Mouse (Mus musculus): ENCODE measurements around the gene Alb.

The Alb gene

DNA sequence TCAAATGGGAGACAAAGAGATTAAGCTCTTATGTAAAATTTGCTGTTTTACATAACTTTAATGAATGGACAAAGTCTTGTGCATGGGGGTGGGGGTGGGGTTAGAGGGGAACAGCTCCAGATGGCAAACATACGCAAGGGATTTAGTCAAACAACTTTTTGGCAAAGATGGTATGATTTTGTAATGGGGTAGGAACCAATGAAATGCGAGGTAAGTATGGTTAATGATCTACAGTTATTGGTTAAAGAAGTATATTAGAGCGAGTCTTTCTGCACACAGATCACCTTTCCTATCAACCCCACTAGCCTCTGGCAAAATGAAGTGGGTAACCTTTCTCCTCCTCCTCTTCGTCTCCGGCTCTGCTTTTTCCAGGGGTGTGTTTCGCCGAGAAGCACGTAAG, at the start of gene Alb:
Alb (plus strand) TSS at position 279 of the 400 bp plus-strand sequence.
- DNase-seq (ENCODE audit: low spot score) = no peak

DNA sequence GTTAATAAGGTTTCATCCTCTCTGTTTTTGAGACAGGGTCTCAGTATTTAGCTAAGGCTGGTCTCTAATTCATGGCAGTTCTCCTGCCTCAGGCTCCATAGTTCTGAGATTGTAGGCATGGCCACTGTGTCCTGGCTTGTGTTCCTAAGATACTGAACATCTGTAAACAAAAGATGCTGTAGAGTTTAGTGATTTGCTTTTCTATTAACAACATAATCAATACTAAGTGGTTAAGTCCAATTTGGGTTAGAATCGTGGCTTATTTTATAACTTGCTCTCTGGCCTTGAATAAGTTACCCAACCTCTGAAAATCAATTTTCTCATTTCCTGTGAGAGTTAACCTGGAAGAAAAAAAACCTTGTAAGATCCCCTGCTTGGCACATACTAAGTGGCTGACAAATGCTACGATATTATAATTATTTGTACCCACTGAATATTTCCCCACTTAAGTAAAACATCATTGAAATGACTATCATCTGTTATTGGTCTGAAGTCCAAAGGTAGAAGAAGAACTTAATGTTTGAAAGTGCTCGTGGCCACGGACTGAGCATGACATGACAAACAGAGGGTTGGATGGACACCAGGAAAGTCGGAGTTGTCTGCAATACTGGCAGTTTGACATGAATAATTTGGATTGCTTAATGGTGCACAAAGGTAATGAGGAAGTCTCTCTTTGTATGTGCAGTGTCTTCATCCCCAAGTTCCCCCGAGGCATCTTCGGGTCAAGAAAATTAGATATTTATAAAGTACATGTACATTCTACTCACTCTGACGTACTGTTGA, 46.4 kb upstream of the Alb start:
- DNase-seq (ENCODE audit: low spot score) = no peak

DNA sequence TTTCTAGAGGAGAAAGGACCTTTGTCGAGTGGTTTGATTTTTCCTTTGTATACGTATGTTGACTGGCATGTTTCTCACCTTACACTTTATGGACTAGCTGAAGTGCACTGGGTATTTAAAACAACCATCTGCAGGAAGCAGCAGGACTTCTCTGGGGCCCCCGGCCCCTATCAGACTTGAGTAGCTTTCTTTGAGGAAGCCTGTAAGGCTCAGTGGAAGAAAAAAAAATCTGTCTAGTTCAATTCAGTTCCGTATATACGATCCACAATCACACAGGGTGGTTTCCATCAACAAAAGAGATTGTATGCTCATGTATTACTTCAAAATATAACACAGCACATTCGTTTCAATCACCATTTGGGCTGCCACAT, 45.8 kb upstream of the Alb start:
- no peak for DNase-seq (ENCODE audit: low spot score)

DNA sequence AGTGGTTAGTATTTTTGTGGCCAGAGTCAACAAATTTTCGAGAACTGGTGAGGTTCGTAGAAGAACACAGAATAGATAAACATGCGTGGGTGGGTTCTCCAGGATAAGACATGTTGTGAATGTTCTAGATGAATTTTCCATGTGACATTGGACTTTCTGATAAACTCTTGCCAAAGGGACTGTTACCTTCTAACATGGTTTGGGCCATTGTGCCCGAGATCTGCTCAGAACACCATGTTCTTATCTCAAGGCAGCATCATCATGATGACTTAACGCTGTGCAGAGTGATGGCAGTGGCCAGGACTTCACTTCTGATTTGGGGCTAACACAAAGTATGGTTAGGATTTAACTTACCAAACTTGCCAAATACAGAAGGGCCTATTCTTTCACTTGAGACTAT, 36.1 kb upstream of the Alb start:
- DNase-seq (ENCODE audit: low spot score) = no peak

DNA sequence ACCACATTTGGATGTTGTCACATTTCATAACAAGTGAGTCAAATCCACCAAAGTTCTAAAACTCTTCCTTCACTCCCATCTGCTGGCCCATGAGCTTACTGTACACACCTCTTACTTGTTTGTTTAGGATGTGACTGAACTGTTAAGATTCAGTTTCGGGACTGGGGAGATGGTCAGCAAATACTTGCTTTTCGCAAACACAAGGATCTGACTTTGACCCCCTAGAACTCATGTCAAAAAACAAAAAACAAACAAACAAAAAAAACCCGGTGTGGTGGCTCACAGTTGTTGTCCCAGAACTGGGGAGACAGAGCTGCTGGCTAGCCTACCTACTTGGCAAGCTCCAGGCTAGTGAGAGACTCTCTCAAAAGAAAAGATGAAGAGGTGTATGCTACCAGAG, 35.5 kb upstream of the Alb start:
- DNase-seq (ENCODE audit: low spot score) = no peak

DNA sequence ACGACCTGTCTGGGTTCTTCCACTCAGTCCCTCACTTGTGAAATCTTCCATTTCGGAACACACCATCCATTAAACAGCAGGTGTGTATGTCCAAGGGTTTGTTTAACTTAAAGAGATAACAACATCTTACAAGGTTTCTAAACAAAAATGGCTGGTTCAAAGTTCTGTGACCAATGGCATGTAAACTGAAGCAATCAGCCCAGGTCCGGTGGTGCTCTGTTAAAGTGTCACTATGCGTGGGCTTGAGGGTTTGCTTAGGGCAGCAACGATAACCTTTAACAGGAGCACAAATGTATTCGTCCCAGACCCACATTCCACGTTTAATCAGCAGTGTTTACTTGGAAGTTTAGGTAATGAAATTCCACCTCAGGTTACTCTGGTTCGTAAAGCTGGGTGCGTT, 29.6 kb upstream of the Alb start:
- DNase-seq (ENCODE audit: low spot score) = no peak

DNA sequence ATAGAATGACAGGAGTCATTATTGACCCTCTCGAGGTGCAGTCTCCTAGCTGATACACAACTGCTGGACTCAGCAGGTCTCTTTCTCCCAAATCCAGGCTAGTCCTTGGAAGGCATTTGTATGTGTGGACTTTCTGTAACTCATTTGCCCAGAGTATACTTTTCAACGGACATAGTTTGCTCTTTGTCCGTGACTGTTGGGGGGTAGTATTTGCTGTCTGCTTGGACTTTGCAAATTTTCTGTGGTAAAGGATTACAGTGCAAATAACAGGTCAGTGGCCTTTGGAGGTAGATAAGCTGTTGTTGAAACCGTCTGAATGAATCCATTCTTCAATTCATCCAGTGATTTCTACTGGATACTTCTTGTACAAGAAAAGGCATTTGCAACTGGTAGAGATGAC, 21.5 kb upstream of the Alb start:
- no peak for DNase-seq (ENCODE audit: low spot score)

DNA sequence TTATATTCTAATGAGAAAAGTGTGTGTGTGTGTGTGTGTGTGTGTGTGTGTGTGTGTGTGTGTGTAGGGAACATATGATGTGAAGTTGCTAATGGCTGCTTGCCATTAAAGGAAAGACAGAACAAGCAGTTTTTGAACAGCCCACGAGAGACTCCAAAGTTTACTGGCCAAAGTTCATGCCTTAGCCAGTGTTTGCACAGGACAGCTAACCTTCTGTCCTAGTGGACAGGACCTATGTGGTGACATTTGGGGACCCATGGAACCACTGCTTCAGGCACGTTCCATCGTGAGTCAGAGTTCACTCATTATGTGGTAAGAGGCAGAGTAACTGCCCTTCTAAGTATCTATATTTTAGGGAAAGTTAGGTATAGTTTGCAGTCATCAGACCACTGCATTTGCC, 13.1 kb upstream of the Alb start:
- no peak for DNase-seq (ENCODE audit: low spot score)

DNA sequence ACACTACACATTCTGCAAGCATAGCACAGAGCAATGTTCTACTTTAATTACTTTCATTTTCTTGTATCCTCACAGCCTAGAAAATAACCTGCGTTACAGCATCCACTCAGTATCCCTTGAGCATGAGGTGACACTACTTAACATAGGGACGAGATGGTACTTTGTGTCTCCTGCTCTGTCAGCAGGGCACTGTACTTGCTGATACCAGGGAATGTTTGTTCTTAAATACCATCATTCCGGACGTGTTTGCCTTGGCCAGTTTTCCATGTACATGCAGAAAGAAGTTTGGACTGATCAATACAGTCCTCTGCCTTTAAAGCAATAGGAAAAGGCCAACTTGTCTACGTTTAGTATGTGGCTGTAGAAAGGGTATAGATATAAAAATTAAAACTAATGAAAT, 10.7 kb upstream of the Alb start:
- DNase-seq (ENCODE audit: low spot score) = no peak

DNA sequence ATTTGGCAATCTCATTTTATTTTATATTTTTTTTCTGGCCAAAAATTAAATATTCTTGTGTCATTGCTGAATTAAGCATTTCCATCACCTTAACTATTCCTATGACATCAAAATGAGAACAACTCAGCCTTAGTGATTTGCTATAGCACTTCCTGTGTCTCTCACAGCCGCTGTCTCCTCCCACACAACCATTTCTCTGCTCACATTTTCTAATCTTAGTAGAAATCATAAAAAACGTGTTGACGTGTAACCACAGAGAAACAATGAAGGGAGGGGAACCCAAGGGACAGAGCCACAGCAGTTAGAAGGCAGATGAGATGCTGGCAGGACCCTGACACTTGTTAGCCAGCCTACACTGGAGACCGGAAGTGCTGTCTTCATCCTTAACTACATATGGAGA, 8.0 kb upstream of the Alb start:
- DNase-seq (ENCODE audit: low spot score) = no peak

DNA sequence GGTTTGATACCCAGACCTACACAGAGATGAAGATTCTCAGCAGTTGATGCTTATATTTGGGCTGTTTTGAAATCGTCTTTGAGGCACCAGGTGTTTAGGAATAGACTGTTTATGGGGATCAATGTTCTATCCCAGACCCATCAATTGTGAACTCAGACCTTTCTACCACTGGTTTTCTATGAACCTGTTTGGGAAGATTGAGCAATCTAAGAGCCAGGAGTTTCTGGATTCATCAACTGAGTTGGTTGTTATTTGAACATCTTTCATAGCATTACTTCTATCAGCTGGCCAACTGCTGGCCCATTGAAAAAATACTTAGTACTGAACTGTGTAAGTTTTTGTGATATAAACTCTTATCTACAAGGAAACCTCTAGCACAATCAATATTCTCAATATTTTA, 3.5 kb upstream of the Alb start:
- no peak for DNase-seq (ENCODE audit: low spot score)

DNA sequence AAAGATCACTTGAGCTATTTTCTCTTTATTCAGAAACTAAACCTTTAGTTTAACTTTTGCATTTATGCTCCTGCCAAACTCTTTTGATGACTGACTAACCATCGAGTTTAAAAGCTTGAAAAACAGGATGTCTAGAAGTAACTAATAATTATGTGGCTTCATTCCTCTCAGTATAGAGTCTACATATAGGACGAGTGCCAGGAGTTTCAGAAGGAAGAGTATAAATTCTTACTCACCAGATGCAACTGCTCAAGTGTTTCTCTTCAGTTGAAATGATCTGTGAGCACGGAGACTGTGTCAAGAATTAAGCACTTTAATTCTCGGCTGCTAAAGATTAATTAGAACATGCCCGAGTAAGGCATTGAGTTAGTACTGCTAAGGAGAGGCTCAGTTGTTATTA, 2.0 kb upstream of the Alb start:
- no peak for DNase-seq (ENCODE audit: low spot score)

DNA sequence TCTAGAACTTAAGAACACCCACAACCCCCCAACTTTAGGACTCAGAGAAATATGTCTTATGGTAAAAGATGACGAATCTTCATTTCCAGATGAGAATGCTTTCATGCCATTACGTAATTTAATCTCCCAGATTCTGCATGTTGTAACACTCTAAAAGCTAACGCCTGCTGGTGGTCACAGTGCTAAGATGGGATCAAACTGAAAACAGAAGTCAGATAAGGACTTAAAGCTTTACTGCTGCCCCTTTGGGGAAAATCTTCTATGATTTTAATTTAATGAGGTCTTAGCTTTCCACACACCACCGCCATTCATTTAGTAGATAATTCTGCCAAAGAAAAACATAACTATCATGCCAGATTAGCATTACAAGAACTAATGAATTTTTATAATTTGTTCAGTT, 6.1 kb downstream of the Alb start:
- DNase-seq (ENCODE audit: low spot score) = no peak

DNA sequence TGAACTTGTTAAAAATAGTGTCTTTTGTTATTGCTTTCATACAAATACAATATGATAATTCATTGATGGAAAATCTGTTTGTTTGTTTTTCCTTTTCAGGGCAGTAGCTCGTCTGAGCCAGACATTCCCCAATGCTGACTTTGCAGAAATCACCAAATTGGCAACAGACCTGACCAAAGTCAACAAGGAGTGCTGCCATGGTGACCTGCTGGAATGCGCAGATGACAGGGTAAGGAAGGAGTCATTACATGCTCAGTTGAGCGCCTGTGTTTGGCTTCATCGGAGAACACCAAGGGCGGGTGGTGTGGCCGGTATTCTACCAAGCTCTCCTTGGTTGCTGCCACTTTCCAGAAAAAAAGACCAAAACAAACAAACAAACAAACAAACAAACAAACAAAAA, 6.5 kb downstream of the Alb start:
- no peak for DNase-seq (ENCODE audit: low spot score)

DNA sequence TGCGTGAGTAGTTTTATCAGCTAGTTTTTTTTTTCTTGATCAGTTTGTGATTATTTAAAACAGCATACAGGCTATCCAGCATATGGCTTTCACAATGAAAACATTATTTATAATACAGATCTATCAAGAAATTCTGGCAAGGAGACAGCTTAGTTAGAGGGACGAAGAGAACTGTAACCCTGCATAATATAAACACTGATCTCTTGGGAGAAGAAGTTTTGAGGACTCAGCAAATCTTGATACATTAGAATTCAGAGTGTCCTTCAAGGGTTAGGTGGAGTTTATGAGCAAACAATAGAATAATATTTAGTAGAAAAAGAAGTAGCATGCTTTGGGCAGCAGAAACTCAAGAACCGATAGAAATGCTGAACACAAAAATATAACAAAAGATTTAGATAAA, 10.1 kb downstream of the Alb start:
- no peak for DNase-seq (ENCODE audit: low spot score)

DNA sequence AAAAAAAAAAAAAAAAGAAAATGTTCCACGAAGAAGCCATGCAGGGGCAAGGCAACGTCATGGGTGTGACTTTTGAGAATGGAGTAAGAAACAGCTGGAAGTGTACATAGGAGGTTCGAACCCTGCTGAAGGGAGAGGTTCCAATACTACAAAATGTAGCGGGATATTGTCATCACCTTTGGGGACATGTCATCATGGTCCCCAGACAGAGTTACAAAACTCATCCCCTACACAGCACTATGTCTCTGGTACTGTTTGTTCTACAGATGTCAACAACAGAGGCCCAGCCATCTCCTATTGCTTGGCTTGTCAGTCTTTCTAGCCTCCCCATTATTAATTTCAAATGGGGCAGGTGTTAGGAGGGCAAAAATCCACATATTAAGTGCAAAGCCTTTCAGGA, 13.2 kb downstream of the Alb start:
- DNase-seq (ENCODE audit: low spot score) = no peak

DNA sequence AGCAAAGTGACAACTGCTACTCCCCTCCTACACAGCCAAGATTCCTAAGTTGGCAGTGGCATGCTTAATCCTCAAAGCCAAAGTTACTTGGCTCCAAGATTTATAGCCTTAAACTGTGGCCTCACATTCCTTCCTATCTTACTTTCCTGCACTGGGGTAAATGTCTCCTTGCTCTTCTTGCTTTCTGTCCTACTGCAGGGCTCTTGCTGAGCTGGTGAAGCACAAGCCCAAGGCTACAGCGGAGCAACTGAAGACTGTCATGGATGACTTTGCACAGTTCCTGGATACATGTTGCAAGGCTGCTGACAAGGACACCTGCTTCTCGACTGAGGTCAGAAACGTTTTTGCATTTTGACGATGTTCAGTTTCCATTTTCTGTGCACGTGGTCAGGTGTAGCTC, 13.7 kb downstream of the Alb start:
- no peak for DNase-seq (ENCODE audit: low spot score)

DNA sequence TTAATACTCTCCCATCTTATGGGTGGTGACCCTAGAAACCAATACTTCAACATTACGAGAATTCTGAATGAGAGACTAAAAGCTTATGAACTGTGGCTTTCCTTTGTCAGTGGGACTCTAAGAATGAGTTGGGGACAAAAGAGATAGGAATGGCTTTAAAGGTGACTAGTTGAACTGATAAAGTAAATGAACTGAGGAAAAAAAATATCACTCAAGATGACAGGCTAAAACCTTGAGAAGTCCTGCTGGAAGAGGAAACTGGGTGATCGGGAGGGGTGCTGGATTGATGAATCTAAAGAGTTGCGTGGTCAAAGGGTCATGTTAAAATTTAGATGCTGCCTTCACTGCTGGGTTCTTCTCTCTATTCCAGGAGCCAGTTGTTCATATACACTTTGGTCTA, 16.0 kb downstream of the Alb start:
- no peak for DNase-seq (ENCODE audit: low spot score)

DNA sequence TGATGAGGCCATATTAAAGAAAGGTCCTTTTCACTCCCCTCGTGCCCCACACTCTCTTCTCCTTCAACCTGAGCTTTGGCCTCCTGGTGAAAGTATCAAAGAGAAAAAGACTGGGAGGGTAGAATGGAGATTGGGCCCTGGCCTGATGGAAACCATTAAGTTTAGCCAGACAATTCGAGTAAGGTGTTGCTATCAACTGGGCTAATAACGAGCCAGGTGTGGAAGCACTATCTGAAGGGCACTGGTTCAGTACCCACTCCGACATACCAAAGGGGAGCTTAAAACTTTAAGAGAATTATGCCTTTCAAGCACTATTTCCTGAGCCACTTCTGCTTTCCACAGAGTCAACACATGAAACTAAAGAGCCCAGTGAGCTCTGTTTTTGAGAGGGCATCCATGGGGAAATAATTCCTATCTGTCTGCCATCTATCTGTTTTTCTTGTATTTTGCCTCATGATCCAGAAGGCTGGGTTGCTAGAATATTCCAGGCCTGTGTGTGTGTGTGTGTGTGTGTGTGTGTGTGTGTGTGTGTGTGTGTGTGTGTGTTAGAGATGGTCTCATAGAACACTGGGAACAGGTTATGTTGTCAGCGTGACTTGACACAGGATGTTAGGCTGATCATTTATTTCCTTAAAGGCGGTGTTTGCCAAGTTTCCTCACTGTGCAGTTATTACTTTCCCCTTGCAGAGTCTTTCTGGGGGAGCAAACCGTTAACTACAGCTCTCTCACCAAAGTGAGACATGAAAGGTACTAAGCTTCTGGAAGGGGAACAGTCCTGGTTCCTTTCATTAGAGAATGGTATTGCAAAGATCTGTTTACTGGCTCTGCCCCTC, 16.8 kb downstream of the Alb start:
- no peak for DNase-seq (ENCODE audit: low spot score)

DNA sequence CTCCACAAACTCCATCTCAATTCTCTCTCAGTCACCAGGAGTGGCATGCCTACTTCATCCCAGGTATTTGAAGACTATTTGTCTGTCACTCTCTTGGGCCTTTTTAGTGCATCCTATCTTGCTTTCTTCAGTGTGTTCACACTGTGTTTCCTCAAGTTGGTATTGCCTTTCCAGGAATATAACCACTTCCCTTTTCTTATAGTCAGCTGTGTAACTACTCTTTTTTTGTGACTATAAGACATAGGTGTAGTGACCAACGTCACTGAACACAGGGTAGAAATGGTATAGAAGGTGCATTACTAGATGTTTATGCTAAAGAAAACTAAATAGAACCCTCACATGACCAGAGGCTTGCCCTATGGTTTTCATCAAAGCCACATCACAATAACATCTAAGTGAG, 18.2 kb downstream of the Alb start:
- DNase-seq (ENCODE audit: low spot score) = no peak

DNA sequence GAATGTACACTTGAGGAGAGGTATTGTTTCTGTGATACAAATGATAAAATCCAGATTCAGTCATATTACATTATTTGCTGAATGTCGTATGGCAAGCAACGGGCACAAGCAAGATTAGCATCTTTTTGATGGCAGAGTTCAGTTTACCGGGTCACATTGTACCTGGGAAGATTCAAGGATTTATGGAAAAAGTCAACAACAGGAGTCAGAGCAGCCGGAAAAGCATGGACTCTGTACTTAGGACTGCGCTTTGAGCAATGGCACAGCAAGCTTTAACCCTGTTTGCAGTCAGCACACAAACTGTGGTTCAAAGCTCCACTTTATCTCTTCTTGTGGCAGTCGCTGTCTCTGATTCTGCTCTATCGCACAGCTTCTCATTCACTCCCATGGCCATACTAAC, 24.9 kb downstream of the Alb start:
- DNase-seq (ENCODE audit: low spot score) = no peak

DNA sequence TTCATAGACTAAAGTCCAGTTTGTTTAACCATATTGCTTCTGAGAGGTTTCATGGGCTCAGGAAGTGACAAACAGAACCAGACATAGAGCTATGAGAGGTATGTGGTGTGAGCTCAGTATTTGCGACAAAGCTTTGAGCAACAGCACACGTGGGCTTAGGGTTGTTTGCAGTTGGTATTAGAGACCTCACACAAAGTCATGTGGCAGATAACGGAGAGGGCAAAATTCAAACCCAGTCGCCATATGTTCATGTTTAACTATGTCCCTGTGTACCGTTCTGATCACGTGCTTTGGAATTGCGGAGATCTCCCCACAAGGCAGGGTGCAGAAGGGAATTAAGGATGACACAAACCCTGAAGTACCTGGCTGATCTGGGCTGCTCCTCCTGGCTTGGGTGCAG, 27.6 kb downstream of the Alb start:
- no peak for DNase-seq (ENCODE audit: low spot score)

DNA sequence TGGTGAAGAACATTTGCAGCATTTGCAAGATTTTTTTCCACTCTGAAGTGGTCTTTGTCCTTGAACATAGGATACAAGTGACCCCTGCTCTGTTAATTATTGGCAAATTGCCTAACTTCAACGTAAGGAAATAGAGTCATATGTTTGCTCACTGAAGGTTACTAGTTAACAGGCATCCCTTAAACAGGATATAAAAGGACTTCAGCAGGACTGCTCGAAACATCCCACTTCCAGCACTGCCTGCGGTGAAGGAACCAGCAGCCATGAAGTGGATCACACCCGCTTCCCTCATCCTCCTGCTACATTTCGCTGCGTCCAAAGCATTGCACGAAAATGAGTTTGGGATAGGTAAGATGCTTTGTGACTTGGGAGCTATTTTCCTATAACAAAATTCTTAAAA, 29.8 kb downstream of the Alb start, which contains the start of gene Afp:
Afp (plus strand) TSS at position 220 of the 400 bp plus-strand sequence.
- DNase-seq (ENCODE audit: low spot score) = no peak

DNA sequence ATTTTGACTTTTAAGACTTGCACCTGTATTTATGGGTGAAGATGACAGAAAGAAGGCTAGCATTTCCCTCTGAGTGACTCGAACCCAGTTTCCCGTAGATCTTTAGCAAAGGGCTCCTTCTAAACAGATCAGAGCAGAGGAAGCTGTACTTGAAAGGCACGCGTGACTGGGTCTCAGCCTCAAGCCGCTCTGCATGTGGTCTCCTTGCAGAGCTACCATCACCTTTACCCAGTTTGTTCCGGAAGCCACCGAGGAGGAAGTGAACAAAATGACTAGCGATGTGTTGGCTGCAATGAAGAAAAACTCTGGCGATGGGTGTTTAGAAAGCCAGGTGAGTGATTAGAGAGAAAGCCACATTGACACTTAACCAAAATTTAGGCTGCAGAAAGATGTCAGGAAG, 31.7 kb downstream of the Alb start:
- DNase-seq (ENCODE audit: low spot score) = no peak
